Mouse (Mus musculus): ENCODE results near the gene Cnbp.
A peak's percentile ranks its signal among the peaks of the same experiment; 100 is the strongest.

Gene Cnbp

GRCm38 (mm10) chr6:87850155-87850899, 579 bp downstream of the Cnbp start:
- DNase-seq (ENCODE audit: low read depth, low spot score), result peak; percentile 59

- DNase-seq (ENCODE audit: low read depth, low spot score), result peak; percentile 72
Measured at GRCm38 (mm10) chr6:87849780-87850154, 1.1 kb downstream of the Cnbp start.

GRCm38 (mm10) chr6:87846813-87847212, 4.1 kb downstream of the Cnbp start:
- peak; percentile 70 for DNase-seq (ENCODE audit: low read depth, low spot score)

- no peak for DNase-seq (ENCODE audit: low read depth, low spot score)
Measured at GRCm38 (mm10) chr6:87845031-87845695, 5.7 kb downstream of the Cnbp start.

- peak; percentile 78 for DNase-seq (ENCODE audit: low read depth, low spot score)
Measured at GRCm38 (mm10) chr6:87842254-87842653, 8.7 kb downstream of the Cnbp start.

- DNase-seq (ENCODE audit: low read depth, low spot score), result peak; percentile 61
Measured at GRCm38 (mm10) chr6:87841635-87842034, 9.3 kb downstream of the Cnbp start.

- peak; percentile 32 for DNase-seq (ENCODE audit: low read depth, low spot score)
Measured at GRCm38 (mm10) chr6:87839797-87840341, 11.0 kb downstream of the Cnbp start.

GRCm38 (mm10) chr6:87838551-87839197, 12.2 kb downstream of the Cnbp start, which contains the start of gene Isy1:
Gene Isy1, minus strand, starts transcription at chr6:87838798.
- peak; percentile 99 for DNase-seq (ENCODE audit: low read depth, low spot score)

- DNase-seq (ENCODE audit: low read depth, low spot score), result no peak
Measured at GRCm38 (mm10) chr6:87835695-87836094, 15.2 kb downstream of the Cnbp start, which contains the start of gene Gm45140. Gene Gm45140, minus strand, starts transcription at chr6:87835795.

- DNase-seq (ENCODE audit: low read depth, low spot score), result no peak
Measured at GRCm38 (mm10) chr6:87820366-87820765, 30.5 kb downstream of the Cnbp start.

GRCm38 (mm10) chr6:87814486-87814885, 36.4 kb downstream of the Cnbp start:
- DNase-seq (ENCODE audit: low read depth, low spot score), result no peak

- peak; percentile 56 for DNase-seq (ENCODE audit: low read depth, low spot score)
Measured at GRCm38 (mm10) chr6:87812656-87813055, 38.2 kb downstream of the Cnbp start.

- DNase-seq (ENCODE audit: low read depth, low spot score), result peak; percentile 98
Measured at GRCm38 (mm10) chr6:87811675-87812338, 39.1 kb downstream of the Cnbp start, which contains the start of gene Rab43. Gene Rab43, minus strand, starts transcription at chr6:87812164.

- peak; percentile 83 for DNase-seq (ENCODE audit: low read depth, low spot score)
Measured at GRCm38 (mm10) chr6:87810713-87811669, 39.9 kb downstream of the Cnbp start.

GRCm38 (mm10) chr6:87810311-87810710, 40.6 kb downstream of the Cnbp start:
- DNase-seq (ENCODE audit: low read depth, low spot score), result no peak

- peak; percentile 24 for DNase-seq (ENCODE audit: low read depth, low spot score)
Measured at GRCm38 (mm10) chr6:87809651-87810161, 41.2 kb downstream of the Cnbp start.

GRCm38 (mm10) chr6:87809144-87809543, 41.8 kb downstream of the Cnbp start:
- DNase-seq (ENCODE audit: low read depth, low spot score), result no peak

GRCm38 (mm10) chr6:87808521-87808920, 42.4 kb downstream of the Cnbp start:
- DNase-seq (ENCODE audit: low read depth, low spot score), result no peak

GRCm38 (mm10) chr6:87807735-87808440, 43.0 kb downstream of the Cnbp start:
- no peak for DNase-seq (ENCODE audit: low read depth, low spot score)
